Mouse (Mus musculus) kidney, embryonic 14.5 days (tissue): ENCODE results near the gene Apba2. TPM values are rescaled to one million over a fixed set of nuclear protein-coding genes. Genes with fewer than 3 reads are reported as not detected.

Experiments used
- ATAC-seq: fragments of 200-750 bp; cut with Nextera tagmentation; 2 replicates; pipeline ENCODE4 v1.8.0; 2017; ENCODE audit warnings: moderate number of reproducible peaks, mild to moderate bottlenecking, moderate TSS enrichment, moderate library complexity; ENCODE audit not compliant: low FRiP score, low TSS enrichment
- H3K27ac ChIP-seq: fragments of 300-500 bp; sonication (generic); 2 replicates; pipeline ENCODE4 v1.5.1; 2014; ENCODE audit warnings: low read depth, mild to moderate bottlenecking, low read length, moderate library complexity, mixed read lengths
- H3K27me3 ChIP-seq: fragments of 300-500 bp; sonication (generic); 2 replicates; pipeline ENCODE4 v1.6.1; 2014; ENCODE audit warnings: mild to moderate bottlenecking, low read length; ENCODE audit not compliant: control insufficient read depth, insufficient read depth
- H3K36me3 ChIP-seq: fragments of 300-500 bp; sonication (generic); 2 replicates; pipeline ENCODE4 v1.6.1; 2014; ENCODE audit warnings: low read length, mixed read lengths; ENCODE audit not compliant: control insufficient read depth, insufficient read depth
- H3K4me1 ChIP-seq: fragments of 300-500 bp; sonication (generic); 2 replicates; pipeline ENCODE4 v1.6.1; 2014; ENCODE audit warnings: low read length, mixed read lengths; ENCODE audit not compliant: control insufficient read depth, insufficient read depth
- H3K4me2 ChIP-seq: fragments of 300-500 bp; sonication (generic); replicated peaks from 2 replicates; pipeline ENCODE4 v1.6.1; 2014; ENCODE audit warnings: low read depth, mild to moderate bottlenecking, low read length
- H3K4me3 ChIP-seq: fragments of 300-500 bp; sonication (generic); 2 replicates; pipeline ENCODE4 v1.5.1; 2014; ENCODE audit warnings: mild to moderate bottlenecking, low read length
- H3K9ac ChIP-seq: fragments of 300-500 bp; sonication (generic); 2 replicates; pipeline ENCODE4 v1.6.1; 2014; ENCODE audit warnings: low read depth, mild to moderate bottlenecking, low read length, moderate library complexity
- H3K9me3 ChIP-seq: fragments of 300-500 bp; sonication (generic); 2 replicates; pipeline ENCODE4 v1.6.1; 2016; ENCODE audit warnings: low read length; ENCODE audit not compliant: control insufficient read depth
- WGBS: fragments of 180-500 bp; shearing (Covaris S2); extraction: QIAGEN DNeasy Blood & Tissue Kit; methylation state at CpG from one replicate; pipeline ENCODE4 v1.1.7; 2014; 5-methylcytosine and 5-hydroxymethylcytosine counted together
- polyA plus RNA-seq: library from polyadenylated mRNA; unstranded; fragments of >200 nt; fragmentation: Nextera tagmentation; extraction: Ambion mirVana; gene quantifications from 2 replicates; pipeline ENCODE4 v1.2.1, GENCODE M21; 2014

Apba2 gene
- polyA plus RNA-seq, 1 experiment from 2014 or later = 2.8 TPM

DNA sequence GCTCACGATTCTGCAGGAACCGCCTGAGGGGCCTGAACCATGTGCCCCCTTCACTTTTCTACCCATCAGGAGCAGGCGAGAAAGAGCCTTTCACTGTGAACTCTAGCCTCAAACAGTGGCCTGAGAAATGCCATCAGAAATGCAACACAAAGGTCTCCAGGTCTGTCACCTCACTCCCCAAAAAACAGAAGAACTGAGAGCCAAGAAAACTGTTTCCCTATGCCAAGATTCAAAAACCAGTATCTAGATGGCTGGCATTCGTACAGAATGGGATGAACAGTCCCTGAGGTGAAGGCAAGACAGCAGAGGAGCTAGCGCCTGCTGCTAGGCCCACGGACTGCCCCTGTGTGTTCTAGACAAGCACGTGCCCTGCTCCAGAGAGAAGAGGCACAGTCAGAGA lies 253.6 kb downstream of the Apba2 start:
- H3K27me3 ChIP-seq = no peaks in the 10 kb centered on the region
- H3K4me2 ChIP-seq = no peak overlapping the region
- no peaks in the 10 kb centered on the region for H3K9me3 ChIP-seq
- ATAC-seq = no peak
- H3K4me3 ChIP-seq = no peak overlapping the region
- H3K27ac ChIP-seq = no peak overlapping the region
- no peaks in the 10 kb centered on the region for H3K4me1 ChIP-seq
- WGBS = 86% methylated on average over 7 of the region's 7 CpGs
- no peak overlapping the region for H3K9ac ChIP-seq
- no peaks in the 10 kb centered on the region for H3K36me3 ChIP-seq

DNA sequence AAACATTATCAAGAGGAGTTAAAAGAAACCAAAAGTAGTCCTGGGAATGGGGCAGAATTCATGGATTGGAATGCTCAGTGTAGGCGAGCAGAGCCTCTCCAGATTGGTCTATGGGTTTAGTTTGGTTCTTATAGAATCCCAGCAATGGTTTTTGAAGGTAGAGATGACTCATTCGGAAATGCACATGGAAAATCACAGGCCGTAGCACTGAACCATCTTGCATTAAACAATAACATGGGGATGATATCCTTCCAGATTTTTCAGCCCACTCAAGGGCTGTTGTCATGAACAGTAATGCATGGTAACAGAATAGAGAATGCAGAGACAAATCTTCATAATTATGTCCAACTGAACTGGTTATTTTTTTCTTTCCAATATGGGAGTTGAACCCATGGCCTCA lies 264.1 kb downstream of the Apba2 start:
- Histone ChIP-seq H3K36me3 (no peaks in the 10 kb centered on the region), H3K27ac (no peak overlapping the region), H3K4me1 (no peaks in the 10 kb centered on the region), H3K4me2 (no peak overlapping the region), H3K9me3 (no peaks in the 10 kb centered on the region), H3K9ac (no peak overlapping the region), H3K27me3 (no peaks in the 10 kb centered on the region), H3K4me3 (no peak overlapping the region)
- 85% methylated on average over 3 of the region's 3 CpGs for WGBS
- no peak for ATAC-seq

GRCm38 (mm10) chr7:64769768-64770167 lies 268.3 kb downstream of the Apba2 start:
- ATAC-seq = no peak
- 59% methylated on average over 7 of the region's 7 CpGs for WGBS

DNA sequence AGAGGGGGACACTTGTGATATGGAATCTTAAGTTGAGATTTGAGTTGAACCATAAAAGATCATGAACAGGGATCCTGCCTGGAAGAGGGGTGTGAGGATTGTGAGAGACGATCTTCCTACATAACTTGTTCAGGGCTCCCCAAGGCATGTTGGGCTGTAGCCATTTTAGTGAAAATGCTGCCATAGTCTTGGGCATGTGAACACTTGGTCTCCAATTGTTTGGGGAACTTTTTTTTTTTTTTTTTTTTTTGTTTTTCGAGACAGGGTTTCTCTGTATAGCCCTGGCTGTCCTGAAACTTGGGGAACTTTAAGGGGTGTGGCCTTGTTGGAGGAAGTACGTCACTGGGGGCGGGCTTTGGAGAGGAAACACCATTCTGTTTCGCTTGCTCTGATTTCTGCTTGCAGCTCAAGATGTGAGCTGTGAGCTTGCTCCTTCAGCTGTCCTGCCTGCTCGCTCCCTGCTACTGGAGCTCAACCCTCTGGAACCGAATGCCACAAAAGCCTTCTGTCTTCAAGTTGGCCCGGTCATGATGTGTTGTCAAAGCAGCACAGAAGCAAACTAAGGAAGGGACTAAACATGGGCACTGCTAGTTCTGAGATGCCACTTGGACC lies 269.4 kb downstream of the Apba2 start:
- peak overlapping the region; percentile 31; the same call in 1 of the 2 replicates for H3K4me2 ChIP-seq
- no peaks in the 10 kb centered on the region for H3K4me1 ChIP-seq
- peak overlapping the region; percentile 9; the same call in 1 of the 2 replicates for H3K4me3 ChIP-seq
- 51% methylated on average over 8 of the region's 8 CpGs for WGBS
- H3K27ac ChIP-seq = no peak overlapping the region
- no peaks in the 10 kb centered on the region for H3K9me3 ChIP-seq
- ATAC-seq = peak; percentile 53; the same call in 1 of the 2 replicates
- no peaks in the 10 kb centered on the region for H3K36me3 ChIP-seq
- no peak overlapping the region for H3K9ac ChIP-seq
- H3K27me3 ChIP-seq = no peaks in the 10 kb centered on the region

More at GRCm38 (mm10) chr7:64769768-64770167, 268.3 kb downstream of the Apba2 start:
- H3K36me3 ChIP-seq = no peaks in the 10 kb centered on the region
- no peaks in the 10 kb centered on the region for H3K27me3 ChIP-seq
- no peaks in the 10 kb centered on the region for H3K9me3 ChIP-seq
- no peak overlapping the region for H3K4me3 ChIP-seq
- no peak overlapping the region for H3K4me2 ChIP-seq
- H3K27ac ChIP-seq = no peak overlapping the region
- H3K9ac ChIP-seq = no peak overlapping the region
- no peaks in the 10 kb centered on the region for H3K4me1 ChIP-seq

- no peak for ATAC-seq
- H3K36me3 ChIP-seq = no peaks in the 10 kb centered on the region
- no peaks in the 10 kb centered on the region for H3K9me3 ChIP-seq
- no peak overlapping the region for H3K4me2 ChIP-seq
- H3K4me1 ChIP-seq = no peaks in the 10 kb centered on the region
- WGBS = 49% methylated on average over 10 of the region's 10 CpGs
- no peak overlapping the region for H3K9ac ChIP-seq
- H3K4me3 ChIP-seq = no peak overlapping the region
- H3K27ac ChIP-seq = no peak overlapping the region
- H3K27me3 ChIP-seq = no peaks in the 10 kb centered on the region
Observed at GRCm38 (mm10) chr7:64773465-64773864, 272.0 kb downstream of the Apba2 start.

DNA sequence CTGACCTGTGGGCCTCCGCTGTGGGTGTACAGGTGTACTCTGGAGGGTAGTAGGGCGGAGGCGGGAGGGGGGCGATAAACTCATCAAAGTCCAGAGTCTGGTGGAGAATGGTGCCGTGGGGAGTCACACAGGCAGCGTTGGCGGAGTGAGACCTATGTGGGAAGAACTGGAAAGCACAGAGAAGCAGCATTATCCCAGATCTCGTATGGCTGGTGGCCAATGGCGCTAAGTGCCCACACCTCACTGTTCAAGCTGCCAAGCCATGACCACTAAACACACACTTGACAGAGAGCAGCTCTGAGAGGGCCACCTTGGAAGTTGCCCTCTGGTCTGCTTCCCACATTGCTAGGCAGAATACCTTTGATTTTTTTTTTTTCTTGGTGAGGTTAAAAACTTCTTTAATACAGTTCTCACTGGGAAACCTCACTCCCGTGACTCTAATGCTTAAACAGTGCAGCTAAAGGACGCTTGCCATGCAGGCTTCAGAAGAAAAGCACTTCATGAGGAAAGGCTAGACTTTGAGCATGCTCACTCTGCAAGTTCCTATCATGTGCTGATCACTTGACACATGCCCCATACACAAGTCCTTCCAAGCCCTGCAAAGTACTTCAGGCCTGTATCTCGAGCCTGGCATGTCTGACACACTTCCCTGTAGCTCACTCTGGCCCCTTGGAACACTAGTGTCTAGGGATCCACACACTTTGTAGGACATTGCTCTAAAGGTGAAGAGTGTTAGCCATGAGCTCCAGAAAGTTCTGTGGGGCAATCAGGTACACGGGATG lies 275.4 kb downstream of the Apba2 start:
- Histone ChIP-seq H3K36me3 (no peaks in the 10 kb centered on the region), H3K9me3 (no peaks in the 10 kb centered on the region), H3K4me1 (no peaks in the 10 kb centered on the region), H3K27ac (no peak overlapping the region), H3K4me2 (no peak overlapping the region), H3K9ac (no peak overlapping the region), H3K4me3 (no peak overlapping the region), H3K27me3 (no peaks in the 10 kb centered on the region)
- WGBS = 86% methylated on average over 13 of the region's 13 CpGs
- no peak for ATAC-seq

- Histone ChIP-seq H3K27ac (no peak overlapping the region), H3K4me3 (no peak overlapping the region), H3K27me3 (no peaks in the 10 kb centered on the region), H3K4me2 (no peak overlapping the region), H3K9me3 (no peaks in the 10 kb centered on the region), H3K36me3 (no peaks in the 10 kb centered on the region), H3K9ac (no peak overlapping the region), H3K4me1 (no peaks in the 10 kb centered on the region)
- WGBS = 79% methylated on average over 4 of the region's 4 CpGs
- no peak for ATAC-seq
Observed at GRCm38 (mm10) chr7:64779501-64779900, 278.0 kb downstream of the Apba2 start.

GRCm38 (mm10) chr7:64785040-64785439 lies 283.5 kb downstream of the Apba2 start:
- Histone ChIP-seq H3K36me3 (no peaks in the 10 kb centered on the region), H3K4me3 (no peak overlapping the region), H3K27ac (no peak overlapping the region), H3K27me3 (no peaks in the 10 kb centered on the region), H3K9me3 (no peaks in the 10 kb centered on the region), H3K9ac (no peak overlapping the region), H3K4me2 (no peak overlapping the region), H3K4me1 (no peaks in the 10 kb centered on the region)
- 71% methylated on average over 3 of the region's 3 CpGs for WGBS
- ATAC-seq = no peak

GRCm38 (mm10) chr7:64791145-64791544 lies 289.6 kb downstream of the Apba2 start:
- Histone ChIP-seq H3K4me1 (no peaks in the 10 kb centered on the region), H3K4me3 (no peak overlapping the region), H3K4me2 (no peak overlapping the region), H3K36me3 (no peaks in the 10 kb centered on the region), H3K27ac (no peak overlapping the region), H3K9ac (no peak overlapping the region), H3K9me3 (no peaks in the 10 kb centered on the region), H3K27me3 (no peaks in the 10 kb centered on the region)
- no peak for ATAC-seq
- 88% methylated on average over 9 of the region's 9 CpGs for WGBS
